Mouse (Mus musculus) E14TG2a.4 (cell line): ENCODE measurements at regions not wholly inside any gene's neighbourhood (a gene's known extent, or its start where the extent isn't known, plus 50 kb on each side); places are given as distances from the start of the nearest gene placed in this dataset.

Source experiments
- CTCF ChIP-seq: conservative IDR thresholded peaks from 2 replicates; pipeline ENCODE4 v1.5.1; 2014; ENCODE audit warnings: low read length
- NANOG ChIP-seq: IDR thresholded peaks from 2 replicates; pipeline ENCODE4 v1.6.1; 2014; ENCODE audit warnings: borderline replicate concordance, low read length, mixed read lengths

GRCm38 (mm10) chr12:65386005-65386645 is 160.8 kb downstream of the Wdr20rt start:
- no peak for TF ChIP-seq CTCF
- TF ChIP-seq NANOG, result no peak
